Mouse (Mus musculus): ENCODE measurements around the gene Hmga2. TPM values are rescaled to one million over a fixed set of nuclear protein-coding genes. Genes with fewer than 3 reads are reported as not detected.
A peak's percentile ranks its signal among the peaks of the same experiment; 100 is the strongest.

The Hmga2 gene
- polyA plus RNA-seq, 2 experiments: 3.4 to 5.4 TPM

GRCm38 (mm10) chr10:120446206-120446605 lies 30.1 kb downstream of the Hmga2 start:
- DNase-seq (ENCODE audit: low read depth in 3 of 3, low spot score in 3 of 3) (no peak), ATAC-seq (ENCODE audit: insufficient read depth) (0 out of 2 replicates have a peak, but pooled peaks have one; percentile 18)
- 18% methylated on average over 9 of the region's 9 CpGs for WGBS (ENCODE audit: insufficient replicate concordance)
- Histone ChIP-seq H3K4me3 (ENCODE audit: insufficient read depth in 1 of 2, low read depth in 2 of 2, low read length in 2 of 2) (no peak overlapping the region), H3K4me2 (ENCODE audit: low read depth) (no peak overlapping the region), H3K4me1 (replicated peaks; ENCODE audit: control insufficient read depth in 2 of 2, insufficient read depth in 2 of 2, low read length in 1 of 2) (peaks cover 0 to 5% of the 10 kb centered on the region in 2 experiments; a peak in 1 of 4 replicates), H3K27me3 (ENCODE audit: control insufficient read depth, insufficient read depth, low read length) (no peaks in the 10 kb centered on the region), H3K9ac (replicated peaks) (no peak overlapping the region), H3K9me3 (ENCODE audit: control insufficient read depth, low read length) (no peaks in the 10 kb centered on the region), H3K36me3 (replicated peaks; ENCODE audit: control insufficient read depth, insufficient read depth, low read depth) (no peaks in the 10 kb centered on the region), H3K27ac (no peak overlapping the region)
- no peak for TF ChIP-seq CTCF (IDR thresholded peaks at IDR 0.05; ENCODE audit: low read depth)
- TF ChIP-seq EP300 (IDR thresholded peaks at IDR 0.05; ENCODE audit: low read depth): no peak

- peak; percentile 57; the same call in 1 of the 2 replicates for ATAC-seq (ENCODE audit: insufficient read depth)
- WGBS (ENCODE audit: insufficient replicate concordance): 54% methylated on average over 9 of the region's 9 CpGs
Measured at GRCm38 (mm10) chr10:120444463-120445070, 31.7 kb downstream of the Hmga2 start.

GRCm38 (mm10) chr10:120443757-120444311 lies 32.4 kb downstream of the Hmga2 start:
- H3K27me3 ChIP-seq (ENCODE audit: control insufficient read depth, insufficient read depth, low read length): no peaks in the 10 kb centered on the region
- H3K36me3 ChIP-seq (replicated peaks; ENCODE audit: control insufficient read depth, insufficient read depth, low read depth): no peaks in the 10 kb centered on the region
- no peak overlapping the region for H3K27ac ChIP-seq
- no peaks in the 10 kb centered on the region for H3K9me3 ChIP-seq (ENCODE audit: control insufficient read depth, low read length)
- no peak for ATAC-seq (ENCODE audit: insufficient read depth)
- H3K4me1 ChIP-seq (replicated peaks; ENCODE audit: control insufficient read depth in 2 of 2, insufficient read depth in 2 of 2, low read length in 1 of 2): peaks cover 0 to 5% of the 10 kb centered on the region in 2 experiments; a peak in 1 of 4 replicates
- WGBS (ENCODE audit: insufficient replicate concordance): 79% methylated on average over 10 of the region's 10 CpGs
- TF ChIP-seq EP300 (IDR thresholded peaks at IDR 0.05; ENCODE audit: low read depth) (no peak), CTCF (IDR thresholded peaks at IDR 0.05; ENCODE audit: low read depth) (no peak)
- no peak overlapping the region for H3K4me3 ChIP-seq (ENCODE audit: insufficient read depth in 1 of 2, low read depth in 2 of 2, low read length in 2 of 2)
- no peak overlapping the region for H3K9ac ChIP-seq (replicated peaks)
- no peak for DNase-seq (ENCODE audit: low read depth in 3 of 3, low spot score in 3 of 3)
- no peak overlapping the region for H3K4me2 ChIP-seq (ENCODE audit: low read depth)

More at GRCm38 (mm10) chr10:120444463-120445070, 31.7 kb downstream of the Hmga2 start:
- no peak for DNase-seq (ENCODE audit: low read depth in 3 of 3, low spot score in 3 of 3)
- Histone ChIP-seq H3K4me3 (ENCODE audit: insufficient read depth in 1 of 2, low read depth in 2 of 2, low read length in 2 of 2) (no peak overlapping the region), H3K9ac (replicated peaks) (no peak overlapping the region), H3K27ac (no peak overlapping the region), H3K36me3 (replicated peaks; ENCODE audit: control insufficient read depth, insufficient read depth, low read depth) (no peaks in the 10 kb centered on the region), H3K4me2 (ENCODE audit: low read depth) (no peak overlapping the region), H3K9me3 (ENCODE audit: control insufficient read depth, low read length) (no peaks in the 10 kb centered on the region), H3K4me1 (replicated peaks; ENCODE audit: control insufficient read depth in 2 of 2, insufficient read depth in 2 of 2, low read length in 1 of 2) (peaks cover 0 to 5% of the 10 kb centered on the region in 2 experiments; a peak in 1 of 4 replicates), H3K27me3 (ENCODE audit: control insufficient read depth, insufficient read depth, low read length) (no peaks in the 10 kb centered on the region)
- TF ChIP-seq EP300 (IDR thresholded peaks at IDR 0.05; ENCODE audit: low read depth) (no peak), CTCF (IDR thresholded peaks at IDR 0.05; ENCODE audit: low read depth) (no peak)

- Histone ChIP-seq H3K9me3 (ENCODE audit: control insufficient read depth, low read length) (no peaks in the 10 kb centered on the region), H3K27me3 (ENCODE audit: control insufficient read depth, insufficient read depth, low read length) (no peaks in the 10 kb centered on the region), H3K36me3 (replicated peaks; ENCODE audit: control insufficient read depth, insufficient read depth, low read depth) (no peaks in the 10 kb centered on the region), H3K4me2 (ENCODE audit: low read depth) (no peak overlapping the region), H3K4me3 (ENCODE audit: insufficient read depth in 1 of 2, low read depth in 2 of 2, low read length in 2 of 2) (no peak overlapping the region), H3K27ac (no peak overlapping the region), H3K9ac (replicated peaks) (no peak overlapping the region), H3K4me1 (replicated peaks; ENCODE audit: control insufficient read depth in 2 of 2, insufficient read depth in 2 of 2, low read length in 1 of 2) (peaks cover 0 to 3% of the 10 kb centered on the region in 2 experiments; a peak in 1 of 4 replicates)
- TF ChIP-seq CTCF (IDR thresholded peaks at IDR 0.05; ENCODE audit: low read depth) (no peak), EP300 (IDR thresholded peaks at IDR 0.05; ENCODE audit: low read depth) (no peak)
- no peak for DNase-seq (ENCODE audit: low read depth in 3 of 3, low spot score in 3 of 3)
- WGBS (ENCODE audit: insufficient replicate concordance): 72% methylated on average over 11 of the region's 11 CpGs
- no peak for ATAC-seq (ENCODE audit: insufficient read depth)
Measured at GRCm38 (mm10) chr10:120441254-120441653, 35.0 kb downstream of the Hmga2 start.

- H3K27me3 ChIP-seq (ENCODE audit: control insufficient read depth, insufficient read depth, low read length): no peaks in the 10 kb centered on the region
- H3K9ac ChIP-seq (replicated peaks): no peak overlapping the region
- no peaks in the 10 kb centered on the region for H3K36me3 ChIP-seq (replicated peaks; ENCODE audit: control insufficient read depth, insufficient read depth, low read depth)
- whole genome bisulfite sequencing (ENCODE audit: insufficient replicate concordance): 22% methylated on average over 7 of the region's 7 CpGs
- ATAC-seq (ENCODE audit: insufficient read depth): no peak
- TF ChIP-seq EP300 (IDR thresholded peaks at IDR 0.05; ENCODE audit: low read depth): no peak
- DNase-seq (ENCODE audit: low read depth in 3 of 3, low spot score in 3 of 3): no peak
- H3K4me3 ChIP-seq (ENCODE audit: insufficient read depth in 1 of 2, low read depth in 2 of 2, low read length in 2 of 2): no peak overlapping the region
- H3K4me2 ChIP-seq (ENCODE audit: low read depth): no peak overlapping the region
- H3K9me3 ChIP-seq (ENCODE audit: control insufficient read depth, low read length): no peaks in the 10 kb centered on the region
- 0 out of 4 replicates have a peak, but pooled peaks cover 0 to 5% of the 10 kb centered on the region in 2 experiments for H3K4me1 ChIP-seq (replicated peaks; ENCODE audit: control insufficient read depth in 2 of 2, insufficient read depth in 2 of 2, low read length in 1 of 2)
- no peak overlapping the region for H3K27ac ChIP-seq
Measured at GRCm38 (mm10) chr10:120434433-120434832, 41.8 kb downstream of the Hmga2 start.

All from liver, embryonic 14.5 days (tissue).